Mouse (Mus musculus) MEL (cell line): ENCODE measurements at regions not wholly inside any gene's neighbourhood (a gene's known extent, or its start where the extent isn't known, plus 50 kb on each side); places are given as distances from the start of the nearest gene placed in this dataset.

Experiments
- DNase-seq: peaks from one replicate; pipeline ENCODE4 v3.0.0; 2011; ENCODE audit warnings: low read depth, low spot score
- H3K27ac ChIP-seq: 2 replicates; pipeline ENCODE4 v1.5.1; 2012; ENCODE audit warnings: low read depth, mild to moderate bottlenecking, control low read depth, low read length, moderate library complexity; ENCODE audit not compliant: control insufficient read depth
- H3K27me3 ChIP-seq, 2 experiments: fragments of 150-350 bp in 1 of 2; sonication (generic) in 1 of 2; 2 replicates each; pipeline ENCODE4 v1.6.1; 2012; ENCODE audit warnings: low read length in 2 of 2, mild to moderate bottlenecking in 2 of 2, improper control_type of control experiment in 1 of 2, moderate library complexity in 1 of 2; ENCODE audit not compliant: insufficient read depth in 2 of 2, control insufficient read depth in 1 of 2
- H3K36me3 ChIP-seq, 2 experiments: 2 replicates each; pipeline ENCODE4 v1.6.1; 2012 to 2014; ENCODE audit warnings: low read length in 2 of 2, improper control_type of control experiment in 1 of 2, inconsistent platforms in 1 of 2, mild to moderate bottlenecking in 1 of 2; ENCODE audit not compliant: insufficient read depth in 2 of 2, control insufficient read depth in 1 of 2
- H3K4me1 ChIP-seq, 2 experiments: fragments of 150-350 bp in 1 of 2; sonication (generic) in 1 of 2; 2 replicates each; pipeline ENCODE4 v1.6.1; 2012; ENCODE audit warnings: low read length in 2 of 2, improper control_type of control experiment in 1 of 2, mild to moderate bottlenecking in 1 of 2; ENCODE audit not compliant: insufficient read depth in 2 of 2, control insufficient read depth in 1 of 2
- H3K4me3 ChIP-seq, 2 experiments: fragments of 150-350 bp in 1 of 2; sonication (generic) in 1 of 2; 2 replicates each; pipeline ENCODE4 v1.5.1; 2012; ENCODE audit warnings: low read depth in 2 of 2, low read length in 2 of 2, mild to moderate bottlenecking in 2 of 2, moderate library complexity in 2 of 2, control low read depth in 1 of 2, improper control_type of control experiment in 1 of 2; ENCODE audit not compliant: control insufficient read depth in 1 of 2, insufficient read depth in 1 of 2
- H3K79me2 ChIP-seq: 2 replicates; pipeline ENCODE4 v1.6.1; 2012; ENCODE audit warnings: mild to moderate bottlenecking, low read length, moderate library complexity; ENCODE audit not compliant: control insufficient read depth, poor library complexity, insufficient read depth
- H3K9ac ChIP-seq: 2 replicates; pipeline ENCODE4 v1.6.1; 2012; ENCODE audit warnings: low read depth, mild to moderate bottlenecking, control low read depth, low read length, moderate library complexity; ENCODE audit not compliant: control insufficient read depth, poor library complexity, severe bottlenecking
- H3K9me3 ChIP-seq: fragments of 150-350 bp; sonication (generic); replicated peaks from 2 replicates; pipeline ENCODE4 v1.6.1; 2012; ENCODE audit warnings: mild to moderate bottlenecking, low read length, improper control_type of control experiment, moderate library complexity; ENCODE audit not compliant: insufficient read depth
- CHD2 ChIP-seq: IDR thresholded peaks from 2 replicates; pipeline ENCODE4 v1.6.1; 2011; ENCODE audit warnings: low read length, improper control_type of control experiment
- CTCF ChIP-seq, 3 experiments: IDR thresholded peaks in 2 of 3; conservative IDR thresholded peaks in 1 of 3; 2 replicates each; pipeline ENCODE4 v1.5.1; 2011 to 2012; ENCODE audit warnings: low read length in 3 of 3, low read depth in 2 of 3, mild to moderate bottlenecking in 2 of 3, improper control_type of control experiment in 1 of 3, inconsistent platforms in 1 of 3, mixed read lengths in 1 of 3, moderate library complexity in 1 of 3; ENCODE audit not compliant: control insufficient read depth in 1 of 3, insufficient read depth in 1 of 3, poor library complexity in 1 of 3, severe bottlenecking in 1 of 3
- GATA1 ChIP-seq: IDR thresholded peaks from 2 replicates; pipeline ENCODE4 v1.6.1; 2011; ENCODE audit warnings: low read depth, low read length, improper control_type of control experiment
- JUND ChIP-seq: IDR thresholded peaks from 2 replicates; pipeline ENCODE4 v1.6.1; 2011; ENCODE audit warnings: low read depth, mild to moderate bottlenecking, improper control_type of control experiment, low read length
- KAT2A ChIP-seq: conservative IDR thresholded peaks from 2 replicates; pipeline ENCODE4 v1.6.1; 2012; ENCODE audit warnings: low read depth, low read length, improper control_type of control experiment, inconsistent platforms
- MAFK ChIP-seq: IDR thresholded peaks from 2 replicates; pipeline ENCODE4 v1.6.1; 2011; ENCODE audit warnings: low read depth, mild to moderate bottlenecking, low read length, improper control_type of control experiment, borderline replicate concordance
- MAX ChIP-seq: IDR thresholded peaks from 2 replicates; pipeline ENCODE4 v1.6.1; 2011; ENCODE audit warnings: low read length, improper control_type of control experiment
- MAZ ChIP-seq: IDR thresholded peaks from 2 replicates; pipeline ENCODE4 v1.6.1; 2012; ENCODE audit warnings: low read depth, mild to moderate bottlenecking, inconsistent platforms, low read length, improper control_type of control experiment
- MEF2A ChIP-seq: IDR thresholded peaks from 2 replicates; pipeline ENCODE4 v1.6.1; 2014; ENCODE audit warnings: low read depth, mild to moderate bottlenecking, inconsistent platforms, low read length, improper control_type of control experiment; ENCODE audit not compliant: poor library complexity, insufficient replicate concordance, severe bottlenecking; ENCODE audit errors: extremely low read depth
- MYB ChIP-seq: IDR thresholded peaks from 2 replicates; pipeline ENCODE4 v1.6.1; 2011; ENCODE audit warnings: mild to moderate bottlenecking, low read depth, low read length, improper control_type of control experiment
- MYC ChIP-seq: IDR thresholded peaks from 2 replicates; pipeline ENCODE4 v1.6.1; 2011; ENCODE audit warnings: low read depth, mild to moderate bottlenecking, low read length, improper control_type of control experiment, moderate library complexity
- NRF1 ChIP-seq: IDR thresholded peaks from 2 replicates; pipeline ENCODE4 v1.6.1; 2014; ENCODE audit warnings: low read depth, mild to moderate bottlenecking, inconsistent platforms, low read length, improper control_type of control experiment, moderate library complexity; ENCODE audit not compliant: poor library complexity, insufficient read depth, severe bottlenecking
- POLR2AphosphoS2 ChIP-seq: IDR thresholded peaks from 2 replicates; pipeline ENCODE4 v1.6.1; 2011; ENCODE audit warnings: low read length, improper control_type of control experiment
- POLR2AphosphoS5 ChIP-seq: IDR thresholded peaks from 2 replicates; pipeline ENCODE4 v1.6.1; 2012; ENCODE audit warnings: low read depth, borderline replicate concordance, mild to moderate bottlenecking, inconsistent platforms, low read length, moderate library complexity, mixed read lengths
- RAD21 ChIP-seq: IDR thresholded peaks from 2 replicates; pipeline ENCODE4 v1.6.1; 2011; ENCODE audit warnings: mild to moderate bottlenecking, low read depth, low read length, improper control_type of control experiment
- RCOR1 ChIP-seq: IDR thresholded peaks from 2 replicates; pipeline ENCODE4 v1.6.1; 2012; ENCODE audit warnings: low read depth, mild to moderate bottlenecking, inconsistent platforms, low read length, improper control_type of control experiment
- SIN3A ChIP-seq: IDR thresholded peaks from 2 replicates; pipeline ENCODE4 v1.6.1; 2012; ENCODE audit warnings: low read length, improper control_type of control experiment, inconsistent platforms
- TAL1 ChIP-seq: IDR thresholded peaks from 2 replicates; pipeline ENCODE4 v1.6.1; 2012; ENCODE audit warnings: mild to moderate bottlenecking, inconsistent platforms, low read length, moderate library complexity, mixed read lengths
- ZC3H11A ChIP-seq: IDR thresholded peaks from 2 replicates; pipeline ENCODE4 v1.6.1; 2012; ENCODE audit warnings: low read depth, mild to moderate bottlenecking, inconsistent platforms, low read length, improper control_type of control experiment
- ZNF384 ChIP-seq: IDR thresholded peaks from 2 replicates; pipeline ENCODE4 v1.6.1; 2012; ENCODE audit warnings: low read depth, mild to moderate bottlenecking, inconsistent platforms, low read length, improper control_type of control experiment

DNA sequence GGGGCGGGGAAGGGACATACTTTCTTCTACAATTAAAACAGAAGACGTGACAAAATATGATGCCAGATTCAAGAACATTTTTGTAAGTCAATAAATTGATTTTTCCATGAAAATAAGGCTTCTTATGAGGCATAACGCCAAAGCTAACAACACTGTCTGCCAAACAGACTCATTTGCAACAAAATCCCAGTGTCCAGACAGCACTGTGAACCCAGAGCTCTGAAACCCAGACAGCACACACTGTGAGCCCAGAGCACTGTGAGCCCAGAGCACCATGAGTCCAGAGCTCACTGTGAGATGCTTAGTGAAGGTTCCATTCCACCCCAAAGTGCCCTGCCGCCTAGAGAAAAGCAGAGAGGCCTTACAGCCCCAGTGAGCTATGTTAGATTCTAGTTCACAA, 156.9 kb upstream of the Clec14a start:
- TF ChIP-seq RCOR1 (no peak), MYB (no peak), SIN3A (no peak), MAZ (no peak)
- no peak for DNase-seq

DNA sequence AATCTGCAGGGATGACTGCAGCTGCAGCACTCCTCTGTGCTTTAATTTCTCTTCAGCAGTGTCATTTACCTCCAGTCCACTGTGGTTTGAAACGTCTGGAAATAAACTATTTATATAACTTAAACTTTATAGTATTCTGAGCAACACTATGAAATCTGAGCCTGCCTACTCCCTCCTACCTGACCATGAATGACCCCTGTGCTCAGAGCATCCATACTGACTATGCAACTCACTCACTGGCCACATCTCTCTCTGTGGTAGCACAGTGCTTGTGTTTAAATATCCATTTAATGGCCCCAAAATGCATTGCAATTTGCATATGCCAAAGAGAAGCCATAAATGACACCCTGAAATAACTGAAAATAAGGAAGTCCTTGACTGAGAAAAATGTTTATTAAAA, 154.5 kb upstream of the Clec14a start:
- H3K27ac ChIP-seq: no peak overlapping the region
- H3K36me3 ChIP-seq: no peaks in the 10 kb centered on the region
- TF ChIP-seq MAX (no peak), MEF2A (no peak), GATA1 (no peak), POLR2AphosphoS5 (no peak), CHD2 (no peak), JUND (no peak), ZC3H11A (no peak), ZNF384 (no peak), TAL1 (no peak), MYC (no peak), POLR2AphosphoS2 (no peak), KAT2A (no peak), MAFK (no peak), NRF1 (no peak), CTCF (IDR thresholded peaks at IDR 0.05 in 2 of 3, conservative IDR thresholded peaks at IDR 0.05 in 1 of 3; ENCODE audit: control insufficient read depth in 1 of 3, insufficient read depth in 1 of 3, low read depth in 2 of 3, low read length in 3 of 3, poor library complexity in 1 of 3, severe bottlenecking in 1 of 3) (no peak), RAD21 (no peak), MYB (no peak)
- no peaks in the 10 kb centered on the region for H3K79me2 ChIP-seq
- H3K4me3 ChIP-seq: no peak overlapping the region
- H3K4me1 ChIP-seq: no peaks in the 10 kb centered on the region
- DNase-seq: no peak
- no peaks in the 10 kb centered on the region for H3K27me3 ChIP-seq
- no peaks in the 10 kb centered on the region for H3K9me3 ChIP-seq
- H3K9ac ChIP-seq: no peak overlapping the region

More for the DNA sequence above, 156.9 kb upstream of the Clec14a start:
- no peaks in the 10 kb centered on the region for H3K79me2 ChIP-seq
- no peak overlapping the region for H3K27ac ChIP-seq
- no peak overlapping the region for H3K4me3 ChIP-seq
- H3K36me3 ChIP-seq: no peaks in the 10 kb centered on the region
- no peak overlapping the region for H3K9ac ChIP-seq
- H3K4me1 ChIP-seq: no peaks in the 10 kb centered on the region
- H3K9me3 ChIP-seq: no peaks in the 10 kb centered on the region
- no peaks in the 10 kb centered on the region for H3K27me3 ChIP-seq
